Mouse (Mus musculus): ENCODE data around the gene Zfp52. TPM values are rescaled to one million over a fixed set of nuclear protein-coding genes. Genes with fewer than 3 reads are reported as not detected.

Gene Zfp52
- total and polyA plus RNA-seq, 3 experiments = 0.61 to 7.8 (median 7.4) TPM

DNA sequence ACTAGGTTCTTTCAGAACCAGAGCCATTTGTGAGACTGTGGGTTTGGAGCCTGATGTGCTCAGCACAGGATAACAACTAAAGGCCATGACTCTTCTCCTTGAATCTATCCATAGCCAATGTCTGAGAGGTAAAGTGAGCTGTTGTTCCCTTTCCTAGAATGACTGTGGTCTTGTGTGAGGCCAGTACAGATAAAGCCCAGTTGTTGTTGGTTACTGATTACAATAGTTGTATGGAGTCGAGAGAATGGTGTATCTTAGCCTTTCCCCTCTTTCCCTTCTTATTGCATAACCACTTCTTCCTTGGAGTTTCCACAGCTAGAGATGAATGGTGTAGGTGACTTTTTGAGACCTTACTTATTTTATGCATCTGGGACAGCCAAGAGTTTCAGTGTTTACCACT lies 43.7 kb downstream of the Zfp52 start:
- no peak for DNase-seq (ENCODE audit: low spot score)
- Histone ChIP-seq H3K27me3 (ENCODE audit: insufficient read depth, low read length) (no peaks in the 10 kb centered on the region), H3K36me3 (replicated peaks) (peaks cover 22% of the 10 kb centered on the region), H3K4me1 (ENCODE audit: insufficient read depth, low read depth, low read length) (peaks cover 9% of the 10 kb centered on the region), H3K4me3 (ENCODE audit: low read depth, low read length) (no peak overlapping the region), H3K9me3 (replicated peaks) (no peaks in the 10 kb centered on the region)
- no peak for ATAC-seq (ENCODE audit: extremely low read depth, insufficient number of reproducible peaks, low FRiP score, poor library complexity, severe bottlenecking)
- TF ChIP-seq POLR2AphosphoS5 (IDR thresholded peaks at IDR 0.05; ENCODE audit: insufficient replicate concordance, low read depth, low read length) (no peak), TAL1 (conservative IDR thresholded peaks at IDR 0.05; ENCODE audit: low read depth, low read length) (no peak), GATA1 (IDR thresholded peaks at IDR 0.05; ENCODE audit: borderline replicate concordance, low read length) (no peak)

DNA sequence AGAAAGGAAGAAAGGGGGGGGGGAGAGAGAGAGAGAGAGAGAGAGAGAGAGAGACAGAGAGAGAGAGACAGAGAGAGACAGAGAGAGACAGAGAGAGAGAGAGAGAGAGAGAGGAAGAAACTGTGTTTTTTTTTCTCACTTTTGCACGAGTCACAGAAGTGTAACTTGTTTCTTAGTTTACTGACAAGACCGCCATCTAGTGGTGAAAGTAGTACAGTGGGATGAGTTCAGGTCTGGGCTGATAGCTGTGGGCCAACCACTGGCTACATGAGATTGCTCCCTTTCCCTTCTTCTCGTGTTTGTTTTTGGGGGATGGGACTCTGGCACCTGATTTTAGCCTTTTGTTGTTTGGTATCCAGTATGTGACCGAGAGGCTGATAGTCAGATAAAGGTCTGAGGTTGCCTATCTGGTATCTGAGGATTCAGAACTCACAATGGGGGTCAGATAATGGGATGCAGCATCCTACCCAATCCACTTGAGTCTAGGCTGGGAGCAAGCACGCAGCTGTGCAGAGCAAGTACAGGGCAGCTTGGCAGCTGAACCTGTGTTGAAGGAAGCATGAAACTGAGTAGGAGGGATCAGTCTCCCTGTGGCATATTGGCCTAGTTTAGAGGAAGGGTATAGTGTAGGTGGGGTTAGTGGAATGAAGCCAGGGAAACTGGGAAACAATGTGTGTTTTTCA lies 44.3 kb downstream of the Zfp52 start:
- H3K27me3 ChIP-seq (ENCODE audit: insufficient read depth, low read length) = no peaks in the 10 kb centered on the region
- peaks cover 19% of the 10 kb centered on the region for H3K36me3 ChIP-seq (replicated peaks)
- DNase-seq (ENCODE audit: low spot score) (peak; percentile 8), ATAC-seq (ENCODE audit: extremely low read depth, insufficient number of reproducible peaks, low FRiP score, poor library complexity, severe bottlenecking) (peak; percentile 82)
- H3K4me3 ChIP-seq (ENCODE audit: low read depth, low read length) = no peak overlapping the region
- TF ChIP-seq TAL1 (conservative IDR thresholded peaks at IDR 0.05; ENCODE audit: low read depth, low read length) (no peak), GATA1 (IDR thresholded peaks at IDR 0.05; ENCODE audit: borderline replicate concordance, low read length) (no peak), CTCF (IDR thresholded peaks at IDR 0.05; ENCODE audit: low read depth, low read length) (peak; percentile 68), GATA2 (IDR thresholded peaks at IDR 0.05; ENCODE audit: borderline replicate concordance, low read depth, low read length) (no peak)
- H3K9me3 ChIP-seq (replicated peaks) = no peaks in the 10 kb centered on the region
- H3K4me1 ChIP-seq (ENCODE audit: insufficient read depth, low read depth, low read length) = peaks cover 9% of the 10 kb centered on the region

DNA sequence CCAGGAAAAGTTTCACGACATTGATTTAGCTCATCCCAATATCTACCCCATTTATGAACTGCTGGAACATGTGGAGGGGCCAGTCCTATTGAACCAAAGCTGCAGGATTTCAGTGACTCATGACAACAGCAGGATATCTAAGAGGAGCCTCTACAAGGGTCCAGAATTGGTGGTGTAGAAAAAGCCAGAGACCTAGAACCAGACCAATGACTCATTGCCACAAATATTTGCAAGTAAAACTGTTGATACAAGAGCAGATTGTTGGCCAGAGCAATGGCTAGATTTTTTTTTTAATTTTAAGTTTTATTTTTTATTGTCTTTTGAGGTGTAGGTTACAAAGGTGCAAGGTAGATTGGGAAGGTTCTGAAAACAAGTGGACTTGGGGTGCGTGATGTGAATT lies 50.2 kb downstream of the Zfp52 start:
- H3K36me3 ChIP-seq (replicated peaks) = peaks cover 34% of the 10 kb centered on the region
- no peak for TF ChIP-seq TAL1 (conservative IDR thresholded peaks at IDR 0.05; ENCODE audit: low read depth, low read length)
- no peak for TF ChIP-seq CTCF (IDR thresholded peaks at IDR 0.05; ENCODE audit: low read depth, low read length)
- no peak for TF ChIP-seq POLR2AphosphoS5 (IDR thresholded peaks at IDR 0.05; ENCODE audit: insufficient replicate concordance, low read depth, low read length)
- no peak for TF ChIP-seq GATA1 (IDR thresholded peaks at IDR 0.05; ENCODE audit: borderline replicate concordance, low read length)
- no peak for TF ChIP-seq GATA2 (IDR thresholded peaks at IDR 0.05; ENCODE audit: borderline replicate concordance, low read depth, low read length)
- H3K27me3 ChIP-seq (ENCODE audit: insufficient read depth, low read length) = no peaks in the 10 kb centered on the region
- DNase-seq (ENCODE audit: low spot score) (no peak), ATAC-seq (ENCODE audit: extremely low read depth, insufficient number of reproducible peaks, low FRiP score, poor library complexity, severe bottlenecking) (no peak)
- H3K4me3 ChIP-seq (ENCODE audit: low read depth, low read length) = no peak overlapping the region
- H3K9me3 ChIP-seq (replicated peaks) = no peaks in the 10 kb centered on the region
- H3K4me1 ChIP-seq (ENCODE audit: insufficient read depth, low read depth, low read length) = no peaks in the 10 kb centered on the region

Other genes with a start within 250 kb of the Zfp52 start
- gene Vmn1r237, start 223.7 kb upstream of the Zfp52 start, total RNA-seq (2014; fragmentation: Nextera tagmentation) = not detected in 2 replicates
- 0.17 and 0.44 TPM in 2 replicates for gene Vmn1r237, start 223.7 kb upstream of the Zfp52 start, total RNA-seq (2017)
- not detected in 2 replicates for gene Vmn1r237, start 223.7 kb upstream of the Zfp52 start, polyA plus RNA-seq (2012)
- not detected in 2 replicates for gene Zfp677, start 151.8 kb upstream of the Zfp52 start, total RNA-seq (2014; fragmentation: Nextera tagmentation)
- 0.05 and 0.06 TPM in 2 replicates for gene Zfp677, start 151.8 kb upstream of the Zfp52 start, total RNA-seq (2017)
- not detected in 2 replicates for gene Zfp677, start 151.8 kb upstream of the Zfp52 start, polyA plus RNA-seq (2012)
- gene Zfp54, start 112.3 kb upstream of the Zfp52 start, total RNA-seq (2014; fragmentation: Nextera tagmentation) = 8.4 and 15.4 TPM in 2 replicates
- gene Zfp54, start 112.3 kb upstream of the Zfp52 start, total RNA-seq (2017) = 10.7 and 12.6 TPM in 2 replicates
- 0.27 and 0.28 TPM in 2 replicates for gene Zfp54, start 112.3 kb upstream of the Zfp52 start, polyA plus RNA-seq (2012)
- 21.5 and 25.3 TPM in 2 replicates for gene Zfp51, start 85.2 kb upstream of the Zfp52 start, total RNA-seq (2014; fragmentation: Nextera tagmentation)
- 14.9 and 16.6 TPM in 2 replicates for gene Zfp51, start 85.2 kb upstream of the Zfp52 start, total RNA-seq (2017)
- gene Zfp51, start 85.2 kb upstream of the Zfp52 start, polyA plus RNA-seq (2012) = 0.65 and 0.88 TPM in 2 replicates
- 15.1 and 15.3 TPM in 2 replicates for gene Zfp53, start 46.5 kb upstream of the Zfp52 start, total RNA-seq (2014; fragmentation: Nextera tagmentation)
- gene Zfp53, start 46.5 kb upstream of the Zfp52 start, total RNA-seq (2017) = 8.5 and 8.7 TPM in 2 replicates
- gene Zfp53, start 46.5 kb upstream of the Zfp52 start, polyA plus RNA-seq (2012) = 2.6 and 2.9 TPM in 2 replicates
- gene Zfp948, start 31.5 kb downstream of the Zfp52 start, total RNA-seq (2014; fragmentation: Nextera tagmentation) = 22.6 and 24.2 TPM in 2 replicates
- gene Zfp948, start 31.5 kb downstream of the Zfp52 start, total RNA-seq (2017) = 11.7 and 13.8 TPM in 2 replicates
- 1.3 and 2.1 TPM in 2 replicates for gene Zfp948, start 31.5 kb downstream of the Zfp52 start, polyA plus RNA-seq (2012)
- 14.8 and 19.3 TPM in 2 replicates for gene Zfp983, start 115.1 kb downstream of the Zfp52 start, total RNA-seq (2014; fragmentation: Nextera tagmentation)
- gene Zfp983, start 115.1 kb downstream of the Zfp52 start, total RNA-seq (2017) = 6.0 and 6.7 TPM in 2 replicates
- gene Zfp983, start 115.1 kb downstream of the Zfp52 start, polyA plus RNA-seq (2012) = 0.17 and 0.18 TPM in 2 replicates
- gene Gm10226, start 156.3 kb downstream of the Zfp52 start, total RNA-seq (2014; fragmentation: Nextera tagmentation) = 12.7 TPM in 1 of 2 replicates, not detected in the other
- gene Gm10226, start 156.3 kb downstream of the Zfp52 start, total RNA-seq (2017) = 17.8 and 19.5 TPM in 2 replicates
- not detected in 2 replicates for gene Gm10226, start 156.3 kb downstream of the Zfp52 start, polyA plus RNA-seq (2012)
- 21.4 and 24.0 TPM in 2 replicates for gene Zfp760, start 172.2 kb downstream of the Zfp52 start, total RNA-seq (2014; fragmentation: Nextera tagmentation)
- 14.1 and 14.5 TPM in 2 replicates for gene Zfp760, start 172.2 kb downstream of the Zfp52 start, total RNA-seq (2017)
- 1.0 and 1.2 TPM in 2 replicates for gene Zfp760, start 172.2 kb downstream of the Zfp52 start, polyA plus RNA-seq (2012)
- 7.6 and 8.3 TPM in 2 replicates for gene Zfp229, start 195.3 kb downstream of the Zfp52 start, total RNA-seq (2014; fragmentation: Nextera tagmentation)
- 6.0 and 6.2 TPM in 2 replicates for gene Zfp229, start 195.3 kb downstream of the Zfp52 start, total RNA-seq (2017)
- 2.4 and 2.6 TPM in 2 replicates for gene Zfp229, start 195.3 kb downstream of the Zfp52 start, polyA plus RNA-seq (2012)

All from G1E (cell line).